Mouse (Mus musculus) erythroblast, embryonic 14.5 days (primary cell): ENCODE data around the gene Rnaseh1. TPM values are rescaled to one million over a fixed set of nuclear protein-coding genes. Genes with fewer than 3 reads are reported as not detected.

ENCODE experiments used
- H3K27me3 ChIP-seq: 2 replicates; pipeline ENCODE4 v1.6.1; 2012; ENCODE audit warnings: inconsistent platforms; ENCODE audit not compliant: control insufficient read depth
- H3K36me3 ChIP-seq: 2 replicates; pipeline ENCODE4 v1.6.1; 2012; ENCODE audit warnings: mild to moderate bottlenecking, inconsistent platforms; ENCODE audit not compliant: control insufficient read depth
- H3K4me1 ChIP-seq: 2 replicates; pipeline ENCODE4 v1.6.1; 2012; ENCODE audit warnings: inconsistent platforms; ENCODE audit not compliant: control insufficient read depth
- H3K4me3 ChIP-seq: replicated peaks from 2 replicates; pipeline ENCODE3; 2012; ENCODE audit warnings: moderate library complexity, mild to moderate bottlenecking, inconsistent platforms
- H3K9me3 ChIP-seq: 2 replicates; pipeline ENCODE4 v1.6.1; 2012; ENCODE audit warnings: low read length, inconsistent platforms, mixed read lengths; ENCODE audit not compliant: control insufficient read depth
- GATA1 ChIP-seq: IDR thresholded peaks from 2 replicates; pipeline ENCODE4 v1.6.1; 2012; ENCODE audit warnings: low read length, inconsistent platforms, mixed read lengths
- TAL1 ChIP-seq: IDR thresholded peaks from 3 replicates; pipeline ENCODE4 v1.6.1; 2012; ENCODE audit warnings: low read length, inconsistent platforms, mixed read lengths
- polyA plus RNA-seq: library from polyadenylated mRNA; stranded (reverse); fragments of >175 nt; gene quantifications from 2 replicates; pipeline ENCODE4 v1.2.3, GENCODE M21; 2012

Gene Rnaseh1
- polyA plus RNA-seq, 1 experiment, result 0.76 TPM

GRCm38 (mm10) chr12:28622641-28623040 is 26.8 kb upstream of the Rnaseh1 start:
- peaks cover 10% of the 10 kb centered on the region for H3K4me1 ChIP-seq
- no peak for TF ChIP-seq TAL1
- no peak for TF ChIP-seq GATA1
- H3K36me3 ChIP-seq, result no peaks in the 10 kb centered on the region
- no peaks in the 10 kb centered on the region for H3K9me3 ChIP-seq
- H3K4me3 ChIP-seq, result no peak overlapping the region
- no peaks in the 10 kb centered on the region for H3K27me3 ChIP-seq

DNA sequence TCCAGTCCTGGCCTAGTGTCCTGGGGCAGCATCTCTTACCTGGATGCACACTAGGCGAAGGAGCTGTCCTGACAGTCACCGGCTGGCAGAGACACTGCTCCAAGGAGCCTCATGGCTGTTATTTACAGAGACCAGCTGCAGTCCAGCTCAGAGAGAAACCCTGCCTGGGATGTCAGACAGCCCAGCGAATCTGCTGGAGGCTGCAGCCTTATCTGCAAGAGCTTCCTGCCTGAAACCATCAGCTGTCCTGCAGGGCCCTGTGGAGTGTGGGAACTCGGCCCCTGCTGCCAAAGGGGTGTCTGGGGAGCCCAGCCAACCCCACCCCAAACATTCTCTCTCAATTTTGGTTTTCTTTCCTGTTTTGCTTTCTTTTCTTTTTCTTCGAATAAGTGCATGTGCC is 26.2 kb upstream of the Rnaseh1 start, which contains the start of gene Colec11:
Gene Colec11, minus strand, starts transcription at position 183 of the 400 bp plus-strand sequence.
- no peak within 1 kb of the TSS for H3K4me3 ChIP-seq

DNA sequence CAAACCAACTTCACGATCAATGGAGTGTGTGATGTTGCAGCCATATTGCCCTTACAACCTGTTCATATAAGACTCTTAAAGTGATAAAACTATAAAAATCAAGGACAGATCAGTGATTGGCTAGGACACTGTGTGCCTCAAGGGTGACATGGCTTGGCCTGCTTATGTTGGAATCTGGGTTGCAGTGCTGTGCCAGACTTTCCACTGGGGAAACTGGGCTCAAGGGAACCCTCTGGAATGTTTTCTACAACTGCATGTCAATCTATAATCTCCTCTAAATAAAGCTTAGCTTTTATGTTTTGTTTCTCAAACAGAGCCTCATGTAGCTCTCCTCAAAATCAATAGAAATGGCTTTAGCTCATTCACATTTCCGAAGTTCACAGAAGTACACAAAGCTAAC is 25.2 kb upstream of the Rnaseh1 start:
- Histone ChIP-seq H3K4me1 (peaks cover 11% of the 10 kb centered on the region), H3K27me3 (no peaks in the 10 kb centered on the region), H3K36me3 (peaks cover 10% of the 10 kb centered on the region), H3K9me3 (no peaks in the 10 kb centered on the region), H3K4me3 (no peak overlapping the region)
- TF ChIP-seq TAL1, result no peak
- no peak for TF ChIP-seq GATA1

More for the DNA sequence above, 26.2 kb upstream of the Rnaseh1 start, which contains the start of gene Colec11:
- H3K4me1 ChIP-seq, result peaks cover 10% of the 10 kb centered on the region
- no peak for TF ChIP-seq TAL1
- peaks cover 2% of the 10 kb centered on the region for H3K36me3 ChIP-seq
- H3K27me3 ChIP-seq, result no peaks in the 10 kb centered on the region
- no peaks in the 10 kb centered on the region for H3K9me3 ChIP-seq

- no peak for TF ChIP-seq TAL1
- TF ChIP-seq GATA1, result no peak
- Histone ChIP-seq H3K27me3 (no peaks in the 10 kb centered on the region), H3K36me3 (peaks cover 22% of the 10 kb centered on the region), H3K4me1 (peaks cover 17% of the 10 kb centered on the region), H3K4me3 (no peak overlapping the region), H3K9me3 (no peaks in the 10 kb centered on the region)
These were observed 24.0 kb upstream of the Rnaseh1 start for GRCm38 (mm10) chr12:28625407-28625806.

GRCm38 (mm10) chr12:28627092-28627491 is 22.3 kb upstream of the Rnaseh1 start:
- peaks cover 39% of the 10 kb centered on the region for H3K36me3 ChIP-seq
- no peak overlapping the region for H3K4me3 ChIP-seq
- no peak for TF ChIP-seq GATA1
- TF ChIP-seq TAL1, result no peak
- H3K27me3 ChIP-seq, result no peaks in the 10 kb centered on the region
- H3K4me1 ChIP-seq, result peaks cover 16% of the 10 kb centered on the region
- no peaks in the 10 kb centered on the region for H3K9me3 ChIP-seq

DNA sequence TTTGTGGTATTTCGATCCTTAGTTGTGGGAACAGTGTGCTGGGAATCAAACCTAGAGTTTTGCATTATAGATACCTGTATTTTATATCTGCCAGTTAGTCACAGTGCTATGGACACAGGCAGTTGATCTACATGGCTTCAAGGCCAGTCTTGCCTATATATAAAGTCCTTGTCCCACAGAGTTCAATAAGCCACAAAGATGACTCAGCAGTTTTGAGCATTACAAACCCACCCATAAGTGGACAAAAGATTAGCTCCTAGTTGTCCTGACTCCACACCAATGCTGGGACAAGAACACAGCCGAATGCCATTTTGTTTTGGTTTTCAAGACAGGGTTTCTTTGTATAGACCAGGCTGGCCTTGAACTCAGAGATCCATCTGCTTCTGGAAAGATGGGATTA is 21.0 kb upstream of the Rnaseh1 start:
- H3K4me1 ChIP-seq, result peaks cover 22% of the 10 kb centered on the region
- H3K36me3 ChIP-seq, result peaks cover 52% of the 10 kb centered on the region
- H3K9me3 ChIP-seq, result no peaks in the 10 kb centered on the region
- TF ChIP-seq TAL1 (no peak), GATA1 (no peak)
- H3K27me3 ChIP-seq, result no peaks in the 10 kb centered on the region
- H3K4me3 ChIP-seq, result no peak overlapping the region

DNA sequence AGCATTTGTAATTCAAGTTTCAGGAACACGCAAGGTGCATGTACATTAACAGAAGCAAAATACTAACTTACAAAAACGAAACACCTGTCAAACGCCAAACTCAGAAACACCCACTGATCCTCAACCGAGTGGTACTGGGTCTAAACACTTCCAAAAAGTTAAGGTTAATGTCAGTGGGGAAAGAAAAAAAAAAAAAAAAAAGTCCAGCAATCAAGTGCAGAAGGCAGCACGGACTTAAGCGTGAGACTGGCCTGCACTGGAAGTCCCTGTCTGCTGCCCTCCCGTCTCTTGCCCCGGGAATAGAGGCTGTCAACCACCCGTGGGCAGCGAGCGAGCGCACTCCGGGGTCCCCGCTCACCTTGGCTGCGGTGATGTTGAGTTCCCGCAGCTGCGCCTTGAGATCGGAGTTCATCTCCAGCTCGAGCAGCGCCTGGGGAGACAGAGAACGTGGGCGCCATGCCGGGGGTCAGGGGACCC is 14.3 kb upstream of the Rnaseh1 start:
- Histone ChIP-seq H3K27me3 (no peaks in the 10 kb centered on the region), H3K36me3 (peaks cover 48% of the 10 kb centered on the region), H3K4me1 (peaks cover 36% of the 10 kb centered on the region), H3K9me3 (no peaks in the 10 kb centered on the region), H3K4me3 (peak overlapping the region; percentile 85)
- TF ChIP-seq TAL1 (no peak), GATA1 (no peak)

- H3K27me3 ChIP-seq, result no peaks in the 10 kb centered on the region
- peaks cover 40% of the 10 kb centered on the region for H3K36me3 ChIP-seq
- peak within 1 kb of the TSS; percentile 85 for H3K4me3 ChIP-seq
- no peaks in the 10 kb centered on the region for H3K9me3 ChIP-seq
- TF ChIP-seq TAL1 (no peak), GATA1 (no peak)
- peaks cover 30% of the 10 kb centered on the region for H3K4me1 ChIP-seq
These were observed 13.6 kb upstream of the Rnaseh1 start, which contains the start of gene Rps7 for GRCm38 (mm10) chr12:28635535-28636476. Gene Rps7, minus strand, starts transcription at chr12:28635953.

- Histone ChIP-seq H3K27me3 (no peaks in the 10 kb centered on the region), H3K4me3 (peak overlapping the region; percentile 85), H3K4me1 (peaks cover 28% of the 10 kb centered on the region), H3K36me3 (peaks cover 33% of the 10 kb centered on the region), H3K9me3 (no peaks in the 10 kb centered on the region)
- TF ChIP-seq GATA1, result no peak
- TF ChIP-seq TAL1, result no peak
These were observed 12.9 kb upstream of the Rnaseh1 start for GRCm38 (mm10) chr12:28636543-28636942.
